Mouse (Mus musculus) forebrain, embryonic 13.5 days (tissue): Measurements from ENCODE around the gene Aadac. TPM values are rescaled to one million over a fixed set of nuclear protein-coding genes. Genes with fewer than 3 reads are reported as not detected.

Experiments
- ATAC-seq: fragments of 200-750 bp; cut with Nextera tagmentation; 2 replicates; pipeline ENCODE4 v1.8.0; 2017
- H3K27ac ChIP-seq: fragments of 300-500 bp; sonication (generic); 2 replicates; pipeline ENCODE4 v1.5.1; 2015; ENCODE audit warnings: inconsistent platforms, mild to moderate bottlenecking, moderate library complexity
- H3K27me3 ChIP-seq: fragments of 300-500 bp; sonication (generic); 2 replicates; pipeline ENCODE4 v1.6.1; 2015; ENCODE audit warnings: mild to moderate bottlenecking, inconsistent platforms
- H3K36me3 ChIP-seq: fragments of 300-500 bp; sonication (generic); 2 replicates; pipeline ENCODE4 v1.6.1; 2015; ENCODE audit warnings: mild to moderate bottlenecking, inconsistent platforms; ENCODE audit not compliant: poor library complexity, severe bottlenecking
- H3K4me1 ChIP-seq: fragments of 300-500 bp; sonication (generic); 2 replicates; pipeline ENCODE4 v1.6.1; 2015; ENCODE audit warnings: inconsistent platforms
- H3K4me2 ChIP-seq: fragments of 300-500 bp; sonication (generic); 2 replicates; pipeline ENCODE4 v1.6.1; 2015; ENCODE audit warnings: inconsistent platforms, mild to moderate bottlenecking, moderate library complexity
- H3K4me3 ChIP-seq: fragments of 300-500 bp; sonication (generic); 2 replicates; pipeline ENCODE4 v1.5.1; 2015; ENCODE audit warnings: mild to moderate bottlenecking, inconsistent platforms
- H3K9ac ChIP-seq: fragments of 300-500 bp; sonication (generic); 2 replicates; pipeline ENCODE4 v1.6.1; 2015; ENCODE audit warnings: mild to moderate bottlenecking, inconsistent platforms
- H3K9me3 ChIP-seq: fragments of 300-500 bp; sonication (generic); replicated peaks from 2 replicates; pipeline ENCODE4 v1.6.1; 2016; ENCODE audit warnings: inconsistent platforms
- WGBS: fragments of 180-500 bp; shearing (Covaris S2); methylation state at CpG from one replicate; pipeline ENCODE4 v1.1.7; 2015; 5-methylcytosine and 5-hydroxymethylcytosine counted together
- polyA plus RNA-seq: library from polyadenylated mRNA; unstranded; fragments of >200 nt; fragmentation: Nextera tagmentation; extraction: Ambion mirVana; gene quantifications from 2 replicates; pipeline ENCODE4 v1.2.1, GENCODE M21; 2015

Aadac gene
- polyA plus RNA-seq, 1 experiment from 2014 or later, result not detected

DNA sequence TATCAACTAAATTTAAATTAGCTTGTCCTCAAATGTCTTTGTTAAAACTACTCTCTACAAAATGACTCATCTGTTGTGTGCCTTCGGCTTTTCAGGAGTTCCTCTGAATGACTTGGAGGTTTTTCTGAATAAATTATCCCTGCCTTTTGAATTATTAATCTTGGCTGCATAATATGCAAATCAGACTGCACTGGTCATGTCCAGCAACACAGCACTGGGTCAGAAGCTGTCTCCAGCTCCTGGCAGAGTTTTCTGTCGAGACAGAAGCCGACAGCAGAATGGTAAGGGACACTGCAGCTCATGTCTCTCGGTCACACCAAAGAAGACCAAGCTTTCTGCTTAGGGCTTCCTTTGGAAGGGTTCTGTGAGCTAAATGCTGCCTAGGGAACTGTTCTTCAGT is 56.1 kb downstream of the Aadac start, which contains the start of gene Sucnr1:
Gene Sucnr1 (plus strand): TSS at position 222 of the 400 bp plus-strand sequence.
- Histone ChIP-seq H3K4me3 (no peak within 1 kb of the TSS), H3K36me3 (no peaks in the 10 kb centered on the region), H3K4me1 (0 out of 2 replicates have a peak, but pooled peaks cover 4% of the 10 kb centered on the region), H3K27ac (no peak within 1 kb of the TSS), H3K9ac (no peak within 1 kb of the TSS), H3K27me3 (no peaks in the 10 kb centered on the region), H3K9me3 (no peaks in the 10 kb centered on the region), H3K4me2 (no peak within 1 kb of the TSS)
- 51% methylated on average over 4 of the region's 4 CpGs for WGBS
- 0 out of 2 replicates have a peak, but pooled peaks have one; percentile 16 for ATAC-seq

DNA sequence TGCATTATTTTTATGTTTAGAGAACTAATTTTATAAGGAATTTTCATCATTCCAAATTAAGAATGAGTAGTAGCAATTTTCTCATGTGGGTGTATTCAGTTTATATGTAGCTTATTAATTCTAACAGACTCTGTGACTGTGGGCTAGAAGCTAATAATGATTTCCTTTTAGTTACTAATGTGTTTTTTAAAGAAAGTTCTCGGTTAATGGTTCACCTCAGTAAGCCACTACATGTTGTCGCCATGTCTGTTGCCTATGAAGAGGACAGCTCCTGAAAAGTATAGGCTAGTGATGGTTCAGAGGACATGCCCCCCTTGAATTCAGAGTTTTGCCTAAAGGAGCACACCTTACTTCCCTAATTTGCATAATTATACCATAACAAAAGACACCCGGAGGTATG is 57.2 kb downstream of the Aadac start:
- no peak overlapping the region for H3K9ac ChIP-seq
- H3K4me3 ChIP-seq, result no peak overlapping the region
- no peak overlapping the region for H3K4me2 ChIP-seq
- no peaks in the 10 kb centered on the region for H3K27me3 ChIP-seq
- no peaks in the 10 kb centered on the region for H3K9me3 ChIP-seq
- H3K4me1 ChIP-seq, result 0 out of 2 replicates have a peak, but pooled peaks cover 4% of the 10 kb centered on the region
- 92% methylated on average over 3 of the region's 3 CpGs for WGBS
- no peak for ATAC-seq
- no peaks in the 10 kb centered on the region for H3K36me3 ChIP-seq
- H3K27ac ChIP-seq, result no peak overlapping the region

DNA sequence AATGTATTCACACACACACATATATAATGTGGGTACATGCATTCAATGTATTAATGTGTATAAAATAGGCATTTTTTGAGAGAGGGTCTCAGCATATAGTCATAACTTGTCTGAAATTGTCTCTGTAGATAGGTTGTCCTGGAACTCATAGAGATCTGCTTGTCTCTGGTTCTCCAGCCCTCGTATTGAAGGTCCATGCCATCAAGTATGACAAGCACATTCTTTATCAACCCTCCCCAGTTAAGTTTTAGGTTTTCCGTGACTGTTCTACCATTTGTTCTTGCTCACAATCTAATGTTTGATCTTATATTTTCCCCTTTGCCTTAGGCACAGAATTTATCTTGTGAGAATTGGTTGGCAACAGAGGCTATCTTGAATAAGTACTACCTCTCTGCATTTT is 60.2 kb downstream of the Aadac start:
- Histone ChIP-seq H3K4me2 (no peak overlapping the region), H3K4me3 (no peak overlapping the region), H3K4me1 (0 out of 2 replicates have a peak, but pooled peaks cover 4% of the 10 kb centered on the region), H3K36me3 (no peaks in the 10 kb centered on the region), H3K27ac (no peak overlapping the region), H3K9me3 (no peaks in the 10 kb centered on the region), H3K27me3 (no peaks in the 10 kb centered on the region), H3K9ac (no peak overlapping the region)
- no peak for ATAC-seq
- 91% methylated on average over 2 of the region's 2 CpGs for WGBS

Other genes with a start within 250 kb of the Aadac start
- gene Gm8298, start 164.7 kb upstream of the Aadac start, polyA plus RNA-seq, result not detected in 2 replicates
- gene C130079G13Rik, start 100.5 kb upstream of the Aadac start, polyA plus RNA-seq, result not detected in 2 replicates
- not detected in 2 replicates for gene Aadacl2, start 19.0 kb upstream of the Aadac start, polyA plus RNA-seq
- gene Sucnr1, start 56.2 kb downstream of the Aadac start, polyA plus RNA-seq, result not detected in 2 replicates